ENCODE assay signal across 8 mouse cellular contexts in the genomic region with DNA sequence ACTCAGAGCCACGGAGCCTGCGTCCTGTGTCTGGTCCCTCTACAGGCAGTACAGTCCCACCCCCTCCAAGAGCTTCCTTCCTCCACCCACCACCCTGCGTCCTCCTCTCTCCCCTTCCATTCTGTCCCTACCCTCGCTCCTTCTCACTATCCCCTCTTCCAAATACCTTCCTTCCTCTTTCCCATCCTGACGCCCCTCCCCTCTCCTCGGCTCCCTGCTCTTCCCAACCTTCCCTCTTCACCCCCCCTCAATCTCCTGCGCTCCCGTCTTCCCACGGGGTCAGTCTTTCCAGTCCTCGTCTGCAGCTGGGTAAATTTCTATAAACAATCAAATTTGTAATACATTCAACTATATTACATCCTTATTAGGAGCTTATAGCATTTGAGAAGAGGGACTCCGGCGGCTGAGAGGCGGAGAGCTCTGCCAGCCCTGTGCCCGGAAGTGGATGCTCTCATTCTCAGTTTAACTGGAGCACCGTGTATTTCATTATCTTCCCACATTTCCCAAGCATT. TPM values are rescaled to one million over a fixed set of nuclear protein-coding genes. Genes with fewer than 3 reads are reported as not detected.
A peak's percentile ranks its signal among the peaks of the same experiment; 100 is the strongest.
DNase-seq lines count a peak whose midpoint lies in the region; ATAC-seq lines count a peak whose summit lies in the region.
"Had no signal": no experiment of that assay in that cellular context is flagged by ENCODE, and none has a peak within 500 bp of the region (broad histone marks: within the 10 kb centered on the region; RNA-seq: fewer than 3 reads in every experiment).

No protein-coding gene starts in this region.

- peak; percentile 64; the same call in 1 of the 2 replicates for ATAC-seq in lung, embryonic 15.5 days (ENCODE audit: borderline replicate concordance, extremely low read depth, low FRiP score, low TSS enrichment)
- no peak for ATAC-seq in forebrain, embryonic 13.5 days
- ATAC-seq in limb, embryonic 12.5 days (ENCODE audit: insufficient number of reproducible peaks, insufficient read depth, low FRiP score, low TSS enrichment, low read depth): no peak
- no peak; the same call in 1 of the 2 replicates for ATAC-seq in stomach, embryonic 15.5 days (ENCODE audit: insufficient read depth, low FRiP score, low read depth)

- H3K36me3 ChIP-seq in lung, embryonic 15.5 days: no peaks in the 10 kb centered on the region
- no peaks in the 10 kb centered on the region for H3K36me3 ChIP-seq in forebrain, embryonic 13.5 days (ENCODE audit: poor library complexity, severe bottlenecking)
- no peaks in the 10 kb centered on the region for H3K36me3 ChIP-seq in limb, embryonic 12.5 days
- no peaks in the 10 kb centered on the region for H3K36me3 ChIP-seq in stomach, embryonic 15.5 days

- peak overlapping the region; percentile 57 for H3K4me2 ChIP-seq in lung, embryonic 15.5 days
- H3K4me2 ChIP-seq in forebrain, embryonic 13.5 days: peak overlapping the region; percentile 45
- H3K4me2 ChIP-seq in limb, embryonic 12.5 days: peak overlapping the region; percentile 46
- peak overlapping the region; percentile 51 for H3K4me2 ChIP-seq in stomach, embryonic 15.5 days

- H3K27ac ChIP-seq in lung, embryonic 15.5 days: peak overlapping the region; percentile 42; the same call in 1 of the 2 replicates
- no peak overlapping the region for H3K27ac ChIP-seq in forebrain, embryonic 13.5 days
- H3K27ac ChIP-seq in limb, embryonic 12.5 days: no peak overlapping the region
- H3K27ac ChIP-seq in stomach, embryonic 15.5 days: peak overlapping the region; percentile 64

- no peaks in the 10 kb centered on the region for H3K9me3 ChIP-seq in lung, embryonic 15.5 days
- H3K9me3 ChIP-seq in forebrain, embryonic 13.5 days (replicated peaks): no peaks in the 10 kb centered on the region
- H3K9me3 ChIP-seq in limb, embryonic 12.5 days: no peaks in the 10 kb centered on the region
- H3K9me3 ChIP-seq in stomach, embryonic 15.5 days: no peaks in the 10 kb centered on the region

- H3K9ac ChIP-seq in lung, embryonic 15.5 days: no peak overlapping the region
- no peak overlapping the region for H3K9ac ChIP-seq in forebrain, embryonic 13.5 days
- no peak overlapping the region; the same call in 1 of the 2 replicates for H3K9ac ChIP-seq in limb, embryonic 12.5 days (replicated peaks)
- no peak overlapping the region for H3K9ac ChIP-seq in stomach, embryonic 15.5 days

- no peak for DNase-seq in lung, postnatal 25 days (ENCODE audit: low spot score)
- DNase-seq in thymus, postnatal 14 days: no peak
- no peak for DNase-seq in thymus, postnatal 10 days (ENCODE audit: low spot score in 2 of 2)
- DNase-seq: cerebellum, adult 9-11 months had no signal

- H3K4me3 ChIP-seq in lung, embryonic 15.5 days: peak overlapping the region; percentile 24
- H3K4me3 ChIP-seq in forebrain, embryonic 13.5 days: peak overlapping the region; percentile 2; the same call in 1 of the 2 replicates
- 0 out of 2 replicates have a peak overlapping the region, but pooled peaks have one; percentile 4 for H3K4me3 ChIP-seq in limb, embryonic 12.5 days (replicated peaks)
- peak overlapping the region; percentile 26 for H3K4me3 ChIP-seq in stomach, embryonic 15.5 days (replicated peaks)

- H3K4me1 ChIP-seq in lung, embryonic 15.5 days: peaks cover 22% of the 10 kb centered on the region
- H3K4me1 ChIP-seq in forebrain, embryonic 13.5 days: peaks cover 15% of the 10 kb centered on the region; the same call in 1 of the 2 replicates
- H3K4me1 ChIP-seq in limb, embryonic 12.5 days (replicated peaks): peaks cover 45% of the 10 kb centered on the region
- peaks cover 10% of the 10 kb centered on the region; the same call in 1 of the 2 replicates for H3K4me1 ChIP-seq in stomach, embryonic 15.5 days

- H3K27me3 ChIP-seq in lung, embryonic 15.5 days: peaks cover 12% of the 10 kb centered on the region; the same call in 1 of the 2 replicates
- H3K27me3 ChIP-seq in forebrain, embryonic 13.5 days: 0 out of 2 replicates have a peak, but pooled peaks cover 6% of the 10 kb centered on the region
- H3K27me3 ChIP-seq in limb, embryonic 12.5 days: peaks cover 25% of the 10 kb centered on the region
- no peaks in the 10 kb centered on the region for H3K27me3 ChIP-seq in stomach, embryonic 15.5 days (replicated peaks)

- 12% methylated on average over 15 of the region's 15 CpGs for WGBS in lung, embryonic 15.5 days
- WGBS in forebrain, embryonic 13.5 days: 25% methylated on average over 15 of the region's 15 CpGs
- WGBS in limb, embryonic 12.5 days: 21% methylated on average over 15 of the region's 15 CpGs
- WGBS in stomach, embryonic 15.5 days: 10% methylated on average over 15 of the region's 15 CpGs

RNA-seq across cellular contexts. Expression of a gene that starts 22.9 kb away (rescaled TPM):
- polyA plus RNA-seq in lung, embryonic 15.5 days (2015; fragmentation: Nextera tagmentation; extraction: Ambion mirVana): 3.4 and 5.1 TPM in 2 replicates
- 6.3 and 7.5 TPM in 2 replicates for polyA plus RNA-seq in forebrain, embryonic 13.5 days (2015; fragmentation: Nextera tagmentation; extraction: Ambion mirVana)
- polyA plus RNA-seq in limb, embryonic 12.5 days (2016; fragmentation: Nextera tagmentation; extraction: Ambion mirVana): 24.3 and 26.7 TPM in 2 replicates
- polyA plus RNA-seq in stomach, embryonic 15.5 days (2015; fragmentation: Nextera tagmentation; extraction: Ambion mirVana): 10.2 and 10.9 TPM in 2 replicates

RNA-seq across cellular contexts. Expression of a gene that starts 56.3 kb away (rescaled TPM):
- 199 and 205 TPM in 2 replicates for polyA plus RNA-seq in lung, embryonic 15.5 days (2015; fragmentation: Nextera tagmentation; extraction: Ambion mirVana)
- 187 and 188 TPM in 2 replicates for polyA plus RNA-seq in forebrain, embryonic 13.5 days (2015; fragmentation: Nextera tagmentation; extraction: Ambion mirVana)
- polyA plus RNA-seq in limb, embryonic 12.5 days (2016; fragmentation: Nextera tagmentation; extraction: Ambion mirVana): 231 TPM in 2 replicates
- polyA plus RNA-seq in stomach, embryonic 15.5 days (2015; fragmentation: Nextera tagmentation; extraction: Ambion mirVana): 225 and 238 TPM in 2 replicates

Comparison
In these comparisons a context has a peak if more than half of its experiments do, and no peak if none do; other contexts are left out.
1. H3K27ac ChIP-seq: peak in lung, embryonic 15.5 days (single experiment) and stomach, embryonic 15.5 days (single experiment); none in forebrain, embryonic 13.5 days (single experiment) and limb, embryonic 12.5 days (single experiment).
2. Peak in every context shown above with its lines, with median percentiles within 50 percentile points of each other: H3K4me2 ChIP-seq and H3K4me3 ChIP-seq.